Mouse (Mus musculus) heart, postnatal 0 days (tissue): Measurements from ENCODE around the gene Wfdc5.

ENCODE experiments used
- CTCF ChIP-seq: IDR thresholded peaks from 2 replicates; pipeline ENCODE4 v1.5.1; 2016; ENCODE audit warnings: antibody characterized with exemption, control low read depth, low read depth
- EP300 ChIP-seq: IDR thresholded peaks from 2 replicates; pipeline ENCODE4 v1.6.1; 2016; ENCODE audit warnings: antibody characterized with exemption, low read depth

GRCm38 (mm10) chr2:164167752-164168570, 14.6 kb downstream of the Wfdc5 start:
- no peak for TF ChIP-seq CTCF
- TF ChIP-seq EP300: no peak
